Mouse (Mus musculus): ENCODE results near the gene Tbx6. TPM values are rescaled to one million over a fixed set of nuclear protein-coding genes. Genes with fewer than 3 reads are reported as not detected.

Tbx6 gene
- polyA plus RNA-seq, 2 experiments: 0.41 to 2.0 TPM

GRCm38 (mm10) chr7:126749582-126750343, 31.5 kb upstream of the Tbx6 start:
- no peak overlapping the region for H3K27ac ChIP-seq (replicated peaks; ENCODE audit: low read depth, low read length)
- H3K36me3 ChIP-seq (ENCODE audit: control insufficient read depth, insufficient read depth, low read length): no peaks in the 10 kb centered on the region
- TF ChIP-seq POLR2A (IDR thresholded peaks at IDR 0.05; ENCODE audit: borderline replicate concordance, extremely low read depth, insufficient read depth, insufficient read length): no peak
- ATAC-seq (ENCODE audit: low FRiP score, low read depth) (no peak), DNase-seq (ENCODE audit: low spot score) (no peak)
- no peaks in the 10 kb centered on the region for H3K9me3 ChIP-seq (ENCODE audit: control insufficient read depth, low read length)
- no peaks in the 10 kb centered on the region for H3K4me1 ChIP-seq (ENCODE audit: control insufficient read depth, insufficient read depth, low read length)
- H3K27me3 ChIP-seq (ENCODE audit: control insufficient read depth, insufficient read depth, low read length): no peaks in the 10 kb centered on the region
- no peak overlapping the region for H3K4me2 ChIP-seq (replicated peaks; ENCODE audit: low read depth, low read length, severe bottlenecking)
- no peak overlapping the region for H3K4me3 ChIP-seq (replicated peaks; ENCODE audit: low read length)
- 98% methylated on average over 17 of the region's 17 CpGs for WGBS
- H3K9ac ChIP-seq (ENCODE audit: low read depth, low read length, severe bottlenecking): no peak overlapping the region

DNA sequence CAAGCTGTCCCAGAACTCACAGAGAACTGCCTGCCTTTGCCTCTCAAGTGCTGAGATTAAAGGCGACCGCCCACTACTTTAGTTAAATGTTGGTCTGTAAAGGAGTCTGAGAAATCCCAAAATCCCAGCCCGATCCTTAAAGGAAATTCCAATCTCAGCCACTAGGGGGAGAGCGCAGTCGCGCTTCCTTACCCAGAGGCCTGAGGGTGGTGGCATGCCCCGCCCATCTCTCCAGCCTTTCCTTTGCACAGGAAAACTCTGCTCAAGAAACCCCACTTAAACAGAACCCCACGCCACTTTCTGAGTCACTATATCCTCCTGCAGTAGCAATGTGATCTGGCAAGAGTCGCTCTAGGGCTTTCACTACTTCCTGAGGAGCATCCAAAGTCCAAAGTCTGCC, 26.4 kb upstream of the Tbx6 start:
- ATAC-seq (ENCODE audit: low FRiP score, low read depth) (peak; percentile 66; the same call in 1 of the 2 replicates), DNase-seq (ENCODE audit: low spot score) (peak; percentile 88)
- no peaks in the 10 kb centered on the region for H3K27me3 ChIP-seq (ENCODE audit: control insufficient read depth, insufficient read depth, low read length)
- under 1% methylated on average over 9 of the region's 9 CpGs for WGBS
- H3K4me1 ChIP-seq (ENCODE audit: control insufficient read depth, insufficient read depth, low read length): no peaks in the 10 kb centered on the region
- no peak overlapping the region for H3K9ac ChIP-seq (ENCODE audit: low read depth, low read length, severe bottlenecking)
- H3K4me3 ChIP-seq (replicated peaks; ENCODE audit: low read length): no peak overlapping the region
- no peak overlapping the region for H3K4me2 ChIP-seq (replicated peaks; ENCODE audit: low read depth, low read length, severe bottlenecking)
- 0 out of 2 replicates have a peak, but pooled peaks have one; percentile 19 for TF ChIP-seq POLR2A (IDR thresholded peaks at IDR 0.05; ENCODE audit: borderline replicate concordance, extremely low read depth, insufficient read depth, insufficient read length)
- no peak overlapping the region for H3K27ac ChIP-seq (replicated peaks; ENCODE audit: low read depth, low read length)
- H3K36me3 ChIP-seq (ENCODE audit: control insufficient read depth, insufficient read depth, low read length): no peaks in the 10 kb centered on the region
- H3K9me3 ChIP-seq (ENCODE audit: control insufficient read depth, low read length): no peaks in the 10 kb centered on the region

DNA sequence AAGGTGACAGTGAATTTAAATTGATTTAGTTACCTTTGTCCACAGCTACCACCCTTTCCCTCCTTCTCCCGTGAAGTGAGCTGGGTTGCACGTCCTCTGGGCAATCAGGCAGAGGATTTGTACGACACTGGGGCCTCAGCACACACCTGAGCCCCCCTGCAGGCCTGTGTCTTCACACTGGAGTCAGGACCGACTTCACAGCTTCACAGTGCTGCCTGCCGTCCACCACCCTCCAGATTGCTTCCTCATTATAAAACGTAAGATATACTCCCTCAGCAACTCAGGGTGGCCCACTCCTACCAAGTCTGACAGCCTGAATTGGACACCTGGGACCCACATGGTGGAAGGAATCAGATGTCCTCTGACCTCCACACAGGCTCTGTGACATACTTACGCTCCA, 22.7 kb upstream of the Tbx6 start:
- no peak overlapping the region for H3K9ac ChIP-seq (ENCODE audit: low read depth, low read length, severe bottlenecking)
- 51% methylated on average over 7 of the region's 7 CpGs for WGBS
- no peak for TF ChIP-seq POLR2A (IDR thresholded peaks at IDR 0.05; ENCODE audit: borderline replicate concordance, extremely low read depth, insufficient read depth, insufficient read length)
- no peak overlapping the region for H3K4me3 ChIP-seq (replicated peaks; ENCODE audit: low read length)
- DNase-seq (ENCODE audit: low spot score) (no peak), ATAC-seq (ENCODE audit: low FRiP score, low read depth) (no peak)
- peaks cover 18% of the 10 kb centered on the region for H3K4me1 ChIP-seq (ENCODE audit: control insufficient read depth, insufficient read depth, low read length)
- H3K27me3 ChIP-seq (ENCODE audit: control insufficient read depth, insufficient read depth, low read length): no peaks in the 10 kb centered on the region
- H3K36me3 ChIP-seq (ENCODE audit: control insufficient read depth, insufficient read depth, low read length): peaks cover 12% of the 10 kb centered on the region
- no peak overlapping the region for H3K4me2 ChIP-seq (replicated peaks; ENCODE audit: low read depth, low read length, severe bottlenecking)
- H3K27ac ChIP-seq (replicated peaks; ENCODE audit: low read depth, low read length): no peak overlapping the region
- H3K9me3 ChIP-seq (ENCODE audit: control insufficient read depth, low read length): no peaks in the 10 kb centered on the region

GRCm38 (mm10) chr7:126759050-126759671, 22.1 kb upstream of the Tbx6 start, which contains the start of gene Mapk3:
Gene Mapk3, plus strand, starts transcription at chr7:126759601.
- peak; percentile 79 for ATAC-seq (ENCODE audit: low FRiP score, low read depth)
- peaks cover 18% of the 10 kb centered on the region for H3K36me3 ChIP-seq (ENCODE audit: control insufficient read depth, insufficient read depth, low read length)

DNA sequence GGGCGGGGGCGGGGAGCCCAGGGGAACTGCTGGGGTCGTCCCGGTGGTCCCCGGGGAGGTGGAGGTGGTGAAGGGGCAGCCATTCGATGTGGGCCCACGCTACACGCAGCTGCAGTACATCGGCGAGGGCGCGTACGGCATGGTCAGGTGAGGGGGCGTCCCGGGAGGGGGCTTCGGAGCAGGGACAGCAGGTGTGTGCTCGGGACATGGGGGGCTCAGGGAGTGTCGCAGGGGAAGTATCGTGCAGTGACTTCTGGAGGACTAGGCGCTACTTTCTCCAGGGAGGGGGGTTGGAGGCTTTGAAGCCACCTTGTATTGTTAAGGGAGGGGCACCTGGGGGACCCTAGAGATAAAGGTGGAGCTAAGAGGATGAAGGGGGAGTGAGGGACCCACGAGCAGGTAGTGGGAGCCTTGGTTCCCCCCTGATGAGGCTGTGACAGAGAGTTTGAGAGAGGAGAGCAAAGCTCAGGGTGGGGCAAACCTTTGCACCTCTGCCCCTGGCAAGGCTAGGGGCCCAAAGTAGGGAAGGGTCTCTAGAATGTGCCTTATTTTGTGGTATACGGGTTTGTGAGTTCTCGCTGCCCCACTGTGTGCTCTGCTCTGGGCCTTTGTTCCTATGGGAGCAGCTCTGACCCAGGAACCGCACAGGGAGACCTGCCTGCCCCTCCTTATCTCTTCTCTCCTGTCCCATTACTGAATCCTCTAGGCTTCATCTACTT, 21.5 kb upstream of the Tbx6 start:
- TF ChIP-seq POLR2A (IDR thresholded peaks at IDR 0.05; ENCODE audit: borderline replicate concordance, extremely low read depth, insufficient read depth, insufficient read length): 0 out of 2 replicates have a peak, but pooled peaks have one; percentile 19
- Histone ChIP-seq H3K9me3 (ENCODE audit: control insufficient read depth, low read length) (no peaks in the 10 kb centered on the region), H3K4me1 (ENCODE audit: control insufficient read depth, insufficient read depth, low read length) (peaks cover 18% of the 10 kb centered on the region), H3K4me2 (replicated peaks; ENCODE audit: low read depth, low read length, severe bottlenecking) (peak overlapping the region; percentile 93), H3K27ac (replicated peaks; ENCODE audit: low read depth, low read length) (peak overlapping the region; percentile 77), H3K27me3 (ENCODE audit: control insufficient read depth, insufficient read depth, low read length) (no peaks in the 10 kb centered on the region), H3K36me3 (ENCODE audit: control insufficient read depth, insufficient read depth, low read length) (peaks cover 25% of the 10 kb centered on the region), H3K9ac (ENCODE audit: low read depth, low read length, severe bottlenecking) (peak overlapping the region; percentile 85), H3K4me3 (replicated peaks; ENCODE audit: low read length) (peak overlapping the region; percentile 77)
- WGBS: 2% methylated on average over 21 of the region's 24 CpGs
- ATAC-seq (ENCODE audit: low FRiP score, low read depth) (peak; percentile 20; the same call in 1 of the 2 replicates), DNase-seq (ENCODE audit: low spot score) (no peak)

More at GRCm38 (mm10) chr7:126759050-126759671, 22.1 kb upstream of the Tbx6 start, which contains the start of gene Mapk3:
- Histone ChIP-seq H3K27ac (replicated peaks; ENCODE audit: low read depth, low read length) (peak within 1 kb of the TSS; percentile 77), H3K9me3 (ENCODE audit: control insufficient read depth, low read length) (no peaks in the 10 kb centered on the region), H3K4me1 (ENCODE audit: control insufficient read depth, insufficient read depth, low read length) (peaks cover 18% of the 10 kb centered on the region), H3K4me2 (replicated peaks; ENCODE audit: low read depth, low read length, severe bottlenecking) (peak within 1 kb of the TSS; percentile 93), H3K9ac (ENCODE audit: low read depth, low read length, severe bottlenecking) (peak within 1 kb of the TSS; percentile 85), H3K4me3 (replicated peaks; ENCODE audit: low read length) (peak within 1 kb of the TSS; percentile 77), H3K27me3 (ENCODE audit: control insufficient read depth, insufficient read depth, low read length) (no peaks in the 10 kb centered on the region)
- no peak for TF ChIP-seq POLR2A (IDR thresholded peaks at IDR 0.05; ENCODE audit: borderline replicate concordance, extremely low read depth, insufficient read depth, insufficient read length)
- WGBS: 0% methylated on average over 3 of the region's 38 CpGs
- peak; percentile 90 for DNase-seq (ENCODE audit: low spot score)
